ENCODE assay signal across 14 mouse cellular contexts in the genomic region with DNA sequence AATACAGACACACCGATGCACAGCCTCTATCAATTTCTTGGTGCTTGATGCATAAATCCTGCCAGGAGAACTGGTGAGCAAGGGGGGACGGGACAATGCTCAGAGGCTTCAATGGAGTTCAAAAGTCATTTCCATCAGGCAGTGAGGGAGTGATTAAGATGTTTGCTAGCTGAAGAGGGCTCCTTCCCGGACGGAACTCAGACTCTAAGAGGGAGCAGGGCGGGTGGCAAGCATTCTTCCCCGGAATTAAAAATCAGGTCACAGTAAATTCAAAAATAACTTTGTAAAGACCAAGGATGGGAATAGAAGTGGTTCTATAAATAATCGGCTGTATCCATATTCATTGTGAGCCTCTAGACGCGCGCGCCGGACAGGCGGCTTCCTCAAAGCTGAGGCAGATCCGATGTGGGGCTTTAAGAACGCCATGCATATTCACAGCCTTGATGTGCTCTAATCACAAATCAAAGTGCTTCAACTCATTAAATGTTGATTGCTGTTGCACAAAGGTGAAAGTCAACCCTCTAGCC.
DNase-seq lines count a peak whose midpoint lies in the region; ATAC-seq and TF ChIP-seq lines count a peak whose summit lies in the region.
"Had no signal": no experiment of that assay in that cellular context is flagged by ENCODE, and none has a peak within 500 bp of the region (broad histone marks: within the 10 kb centered on the region; RNA-seq: fewer than 3 reads in every experiment).

No protein-coding gene starts in this region.

- no peaks in the 10 kb centered on the region for H3K9me3 ChIP-seq in midbrain, embryonic 11.5 days (ENCODE audit: control insufficient read depth, low read length)
- 0 out of 2 replicates have a peak, but pooled peaks cover 5% of the 10 kb centered on the region for H3K9me3 ChIP-seq in midbrain, embryonic 13.5 days
- no peaks in the 10 kb centered on the region for H3K9me3 ChIP-seq in neural tube, embryonic 15.5 days (replicated peaks)
- H3K9me3 ChIP-seq: limb, embryonic 12.5 days; liver, embryonic 13.5 days had no signal

- TF ChIP-seq POLR2A in heart, adult 2 months (IDR thresholded peaks at IDR 0.05; ENCODE audit: insufficient read depth, low read depth, low read length) = no peak

- no peaks in the 10 kb centered on the region for H3K27me3 ChIP-seq in heart, adult 2 months (ENCODE audit: control insufficient read depth, insufficient read depth, low read length)
- no peaks in the 10 kb centered on the region for H3K27me3 ChIP-seq in midbrain, embryonic 11.5 days (ENCODE audit: control insufficient read depth, insufficient read depth, low read length)
- H3K27me3 ChIP-seq in midbrain, embryonic 13.5 days = peaks cover 30% of the 10 kb centered on the region
- no peaks in the 10 kb centered on the region for H3K27me3 ChIP-seq in neural tube, embryonic 15.5 days (replicated peaks)
- H3K27me3 ChIP-seq: limb, embryonic 12.5 days had no signal

- no peaks in the 10 kb centered on the region for H3K4me1 ChIP-seq in heart, adult 2 months (ENCODE audit: control insufficient read depth, insufficient read depth, low read length)
- H3K4me1 ChIP-seq in midbrain, embryonic 11.5 days (ENCODE audit: control insufficient read depth, insufficient read depth, low read length) = no peaks in the 10 kb centered on the region
- H3K4me1 ChIP-seq in midbrain, embryonic 13.5 days (replicated peaks) = peaks cover 27% of the 10 kb centered on the region
- H3K4me1 ChIP-seq in neural tube, embryonic 15.5 days = peaks cover 39% of the 10 kb centered on the region
- H3K4me1 ChIP-seq: limb, embryonic 12.5 days had no signal

- no peak overlapping the region for H3K4me3 ChIP-seq in heart, adult 2 months
- H3K4me3 ChIP-seq in midbrain, embryonic 11.5 days (ENCODE audit: low read depth, low read length) = no peak overlapping the region
- no peak overlapping the region for H3K4me3 ChIP-seq in midbrain, embryonic 13.5 days (replicated peaks)
- no peak overlapping the region for H3K4me3 ChIP-seq in neural tube, embryonic 15.5 days (replicated peaks)
- H3K4me3 ChIP-seq: limb, embryonic 12.5 days; liver, embryonic 13.5 days had no signal

- peak; percentile 71 for DNase-seq in heart, adult 11 months
- DNase-seq in heart, adult 2 months = no peak
- DNase-seq in midbrain, embryonic 11.5 days (ENCODE audit: low spot score, missing footprints) = peak; percentile 80
- DNase-seq in right cerebral cortex, postnatal 4 days = peak; percentile 32
- no peak for DNase-seq in MN1 (ENCODE audit: low spot score)
- DNase-seq: adrenal gland, postnatal 36 days; gastrocnemius, postnatal 14 days; kidney, adult 9 months; kidney, postnatal 36 days; liver, embryonic 13.5 days; retina, postnatal 1 day had no signal

- H3K36me3 ChIP-seq in heart, adult 2 months (ENCODE audit: control insufficient read depth, insufficient read depth, low read length) = no peaks in the 10 kb centered on the region
- H3K36me3 ChIP-seq in midbrain, embryonic 11.5 days (ENCODE audit: control insufficient read depth, insufficient read depth, low read length) = no peaks in the 10 kb centered on the region
- H3K36me3 ChIP-seq in midbrain, embryonic 13.5 days = no peaks in the 10 kb centered on the region
- H3K36me3 ChIP-seq in neural tube, embryonic 15.5 days = no peaks in the 10 kb centered on the region
- H3K36me3 ChIP-seq: limb, embryonic 12.5 days; liver, embryonic 13.5 days had no signal

- TF ChIP-seq CTCF in heart, adult 2 months (IDR thresholded peaks at IDR 0.05) = no peak

- no peak for ATAC-seq in midbrain, embryonic 11.5 days (ENCODE audit: low FRiP score)
- no peak for ATAC-seq in midbrain, embryonic 13.5 days
- no peak for ATAC-seq in neural tube, embryonic 15.5 days (ENCODE audit: low FRiP score)

- no peak for TF ChIP-seq EP300 in heart, adult 2 months (IDR thresholded peaks at IDR 0.05; ENCODE audit: insufficient read depth, low read depth, low read length)

- intact Hi-C loops in heart, adult 2 months (cut with DNase I) = no loop called here

- H3K9ac ChIP-seq in heart, adult 2 months (ENCODE audit: low read depth, low read length) = no peak overlapping the region
- H3K9ac ChIP-seq in midbrain, embryonic 11.5 days (ENCODE audit: low read length) = no peak overlapping the region
- H3K9ac ChIP-seq in midbrain, embryonic 13.5 days (replicated peaks) = no peak overlapping the region
- H3K9ac ChIP-seq in neural tube, embryonic 15.5 days (replicated peaks) = no peak overlapping the region
- H3K9ac ChIP-seq: limb, embryonic 12.5 days; liver, embryonic 13.5 days had no signal

- H3K27ac ChIP-seq in heart, adult 2 months = no peak overlapping the region
- H3K27ac ChIP-seq in midbrain, embryonic 11.5 days (ENCODE audit: low read depth, low read length) = no peak overlapping the region
- no peak overlapping the region for H3K27ac ChIP-seq in midbrain, embryonic 13.5 days
- H3K27ac ChIP-seq in neural tube, embryonic 15.5 days (replicated peaks) = no peak overlapping the region
- H3K27ac ChIP-seq: limb, embryonic 12.5 days; liver, embryonic 13.5 days had no signal

- no peak overlapping the region for H3K4me2 ChIP-seq in midbrain, embryonic 11.5 days
- H3K4me2 ChIP-seq in midbrain, embryonic 13.5 days (replicated peaks) = no peak overlapping the region; the same call in 1 of the 2 replicates
- H3K4me2 ChIP-seq in neural tube, embryonic 15.5 days = peak overlapping the region; percentile 25; the same call in 1 of the 2 replicates
- H3K4me2 ChIP-seq: limb, embryonic 12.5 days; liver, embryonic 13.5 days had no signal

- 89% methylated on average over 15 of the region's 15 CpGs for WGBS in heart, adult 2 months
- WGBS in midbrain, embryonic 11.5 days = 84% methylated on average over 15 of the region's 15 CpGs
- WGBS in midbrain, embryonic 13.5 days = 58% methylated on average over 15 of the region's 15 CpGs
- WGBS in neural tube, embryonic 15.5 days = 48% methylated on average over 15 of the region's 15 CpGs

- H3K79me2 ChIP-seq in heart, adult 2 months (replicated peaks; ENCODE audit: control insufficient read depth, insufficient read depth, low read length) = no peaks in the 10 kb centered on the region

Comparison
In these comparisons a context has a peak if more than half of its experiments do, and no peak if none do; other contexts are left out.
1. DNase-seq: peak in heart, adult 11 months (single experiment), midbrain, embryonic 11.5 days (single experiment) and right cerebral cortex, postnatal 4 days (single experiment); none in heart, adult 2 months (0 of 2) and MN1 (single experiment).